Mouse (Mus musculus) heart, postnatal 4 days (tissue): ENCODE data around the gene Tgfa. TPM values are rescaled to one million over a fixed set of nuclear protein-coding genes. Genes with fewer than 3 reads are reported as not detected.

Experiments used
- DNase-seq: peaks from one replicate; pipeline ENCODE4 v3.0.0; 2021
- total RNA-seq, 2 experiments: library from RNA; stranded (reverse); gene quantifications; 2 replicates each; pipeline ENCODE4 v1.2.3; 2021

The Tgfa gene
- total RNA-seq: 1 to 10 TPM; 3.5 to 4.6 TPM

DNA sequence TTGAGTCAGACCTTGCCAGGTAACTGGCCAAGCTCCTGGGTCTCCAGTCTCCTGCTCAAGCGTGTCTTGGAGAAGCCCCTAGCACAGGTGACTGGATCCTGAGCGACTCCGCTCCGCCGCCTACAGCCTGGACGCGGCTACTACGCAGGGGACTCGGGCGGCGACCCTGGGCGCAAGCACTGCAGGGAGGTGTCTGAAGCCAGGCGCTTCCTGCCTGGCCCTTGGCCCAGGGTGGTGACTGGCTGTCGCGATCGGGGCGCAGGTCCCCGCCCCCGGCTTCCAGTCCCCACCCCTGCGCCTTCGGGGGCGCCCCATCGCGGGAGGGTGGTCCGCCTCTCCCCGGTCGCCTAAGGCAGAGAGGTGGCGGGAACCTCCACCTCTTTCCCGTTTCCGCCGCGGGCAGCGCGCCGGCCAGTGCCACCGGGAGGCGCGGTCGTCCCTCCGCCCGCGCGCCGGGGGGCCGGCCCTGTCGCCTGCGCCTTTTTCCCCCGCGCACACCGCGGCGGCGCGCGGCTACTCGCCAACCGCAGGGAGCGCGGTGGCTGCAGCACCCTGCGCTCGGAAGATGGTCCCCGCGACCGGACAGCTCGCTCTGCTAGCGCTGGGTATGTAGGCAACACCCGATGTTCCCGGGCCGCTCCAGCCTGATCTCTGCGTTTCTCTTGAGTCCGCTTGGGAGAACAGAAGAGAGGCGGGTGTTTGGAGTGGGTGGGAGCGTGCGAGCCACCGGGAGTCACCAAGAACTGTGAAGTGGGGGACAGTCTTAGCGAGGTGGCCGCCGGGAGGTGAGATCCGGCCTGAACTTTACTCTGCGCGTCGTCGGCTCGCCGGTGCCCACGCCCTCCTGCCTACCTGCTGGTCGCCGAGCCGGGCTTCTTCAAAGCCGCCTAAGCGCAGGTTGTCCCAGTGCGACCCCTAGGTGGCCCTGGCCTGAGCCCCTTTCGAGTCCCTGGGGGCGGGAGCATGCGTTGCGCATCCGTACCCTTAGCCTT lies at the start of gene Tgfa:
TSS of gene Tgfa (plus strand) at position 283 of the 992 bp plus-strand sequence.
- peak; percentile 71 for DNase-seq

DNA sequence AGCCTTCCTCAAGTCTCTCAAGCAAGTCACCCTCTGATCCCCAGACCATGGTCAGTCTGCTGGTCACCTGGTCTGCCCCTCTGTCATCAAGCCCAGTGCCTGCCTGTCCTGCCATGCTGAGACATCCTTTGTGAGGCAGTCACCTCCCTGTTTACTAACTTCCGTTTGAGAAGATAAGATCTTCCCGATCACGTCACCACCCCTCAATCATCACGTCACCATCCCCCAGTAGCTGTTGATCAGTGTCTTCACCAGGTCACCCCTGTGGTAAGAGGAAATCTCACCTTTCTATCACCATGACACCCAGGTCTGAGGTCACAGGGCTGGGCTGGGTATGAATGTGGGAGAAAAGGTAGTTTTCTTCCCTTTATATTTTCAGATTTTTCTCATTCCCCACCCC lies 46.5 kb upstream of the Tgfa start:
- DNase-seq: no peak

DNA sequence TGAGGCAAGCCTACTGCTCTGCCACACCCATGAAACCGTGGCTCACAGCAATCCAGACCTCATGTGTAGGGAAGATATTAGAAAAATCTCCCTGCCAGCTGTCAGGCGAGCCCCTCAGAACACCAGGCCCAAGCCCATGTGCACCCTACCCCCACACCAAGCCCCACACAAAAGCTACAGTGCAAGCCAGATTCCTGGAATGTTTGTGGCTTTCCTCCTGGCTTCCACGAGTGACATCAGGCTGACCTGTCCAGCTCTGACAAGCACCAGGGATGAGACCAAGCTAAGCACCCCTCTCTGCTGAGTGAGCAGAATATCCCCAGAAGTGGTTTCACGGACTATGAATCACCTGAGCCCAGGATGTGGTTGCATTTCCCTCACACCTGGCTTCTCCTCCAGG lies 46.0 kb upstream of the Tgfa start:
- DNase-seq: no peak

DNA sequence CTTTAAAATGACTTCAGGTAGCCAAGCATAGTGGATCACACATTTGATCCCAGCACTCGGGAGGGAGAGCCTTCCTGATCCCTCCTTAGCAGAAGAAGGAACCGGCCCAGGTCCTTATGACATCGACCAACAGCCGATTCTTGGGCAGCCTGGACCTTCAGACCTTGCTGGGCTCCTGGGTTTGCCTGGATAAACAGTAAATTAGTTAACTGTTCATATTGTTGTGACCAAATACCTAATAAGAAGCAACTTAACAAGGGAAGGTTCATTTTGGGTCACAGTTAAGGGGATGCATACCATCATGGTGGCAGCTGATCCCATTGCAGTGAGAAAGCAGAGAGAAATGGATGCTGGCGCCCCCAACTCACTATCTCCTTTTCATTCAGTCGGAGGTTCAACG lies 42.3 kb upstream of the Tgfa start:
- no peak for DNase-seq

DNA sequence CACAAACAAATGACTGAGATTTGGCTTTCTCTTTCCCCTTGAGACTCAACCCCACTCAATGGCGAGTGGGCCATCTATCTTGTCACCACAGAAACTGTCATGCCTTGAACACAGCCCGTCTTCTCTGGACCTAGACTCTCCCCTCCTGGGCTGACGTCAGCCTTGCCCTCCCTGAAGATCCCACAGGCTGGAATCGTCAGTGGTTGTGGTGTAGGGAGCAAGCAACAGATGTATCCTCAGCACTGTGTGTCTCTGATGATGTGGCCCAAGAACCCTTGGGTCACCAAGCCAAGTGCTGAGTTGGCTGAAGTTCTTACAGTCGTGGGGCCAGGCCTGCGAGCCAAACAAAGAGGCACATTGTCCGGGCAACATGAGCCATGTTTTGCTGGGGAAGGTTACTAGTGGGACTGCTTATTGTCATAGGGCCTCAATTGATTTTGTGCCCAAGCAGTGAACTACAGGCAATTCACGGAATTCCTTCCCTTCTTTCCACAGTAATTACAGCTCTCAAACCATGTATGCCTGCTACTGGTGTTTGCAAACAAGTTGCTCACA lies 41.5 kb upstream of the Tgfa start:
- peak; percentile 6 for DNase-seq

DNA sequence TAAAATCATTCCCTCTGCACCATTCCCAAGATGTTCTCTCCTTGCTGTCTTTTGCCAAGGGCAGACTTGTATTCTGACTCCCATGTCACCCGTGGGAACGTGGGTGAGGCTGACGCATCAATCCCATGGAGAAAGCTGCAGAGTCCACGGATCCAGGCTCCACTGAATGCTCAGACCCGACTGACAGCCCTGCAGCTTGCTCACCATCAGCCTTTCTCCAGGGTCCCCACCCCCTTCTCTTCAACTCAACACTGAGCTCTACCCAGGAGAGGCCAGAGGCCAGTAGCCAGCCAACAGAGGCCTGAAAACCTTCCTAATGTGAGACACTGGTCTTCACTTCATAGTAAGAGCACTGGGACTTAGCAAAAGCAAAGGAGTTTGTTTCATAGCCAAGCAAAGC lies 41.0 kb upstream of the Tgfa start:
- DNase-seq: no peak

DNA sequence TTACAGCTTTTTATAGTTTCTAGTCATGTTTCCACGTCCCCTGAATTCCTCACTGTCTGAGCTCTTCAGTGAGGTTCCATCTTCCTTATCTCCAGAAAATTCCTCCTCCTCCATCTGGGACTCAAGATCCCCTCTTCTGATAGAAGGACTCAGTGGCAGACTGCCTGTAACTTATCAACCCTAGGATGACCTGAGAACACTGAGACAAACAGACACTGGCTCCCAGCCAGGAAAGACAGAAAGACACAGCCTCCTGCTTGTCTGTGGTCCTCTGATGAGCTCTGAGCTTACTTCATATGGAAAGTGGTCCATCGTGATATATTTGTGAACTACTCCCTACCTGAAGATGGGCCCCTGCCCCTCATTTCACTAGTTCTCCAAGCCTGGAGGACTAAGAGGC lies 40.5 kb upstream of the Tgfa start:
- DNase-seq: no peak

DNA sequence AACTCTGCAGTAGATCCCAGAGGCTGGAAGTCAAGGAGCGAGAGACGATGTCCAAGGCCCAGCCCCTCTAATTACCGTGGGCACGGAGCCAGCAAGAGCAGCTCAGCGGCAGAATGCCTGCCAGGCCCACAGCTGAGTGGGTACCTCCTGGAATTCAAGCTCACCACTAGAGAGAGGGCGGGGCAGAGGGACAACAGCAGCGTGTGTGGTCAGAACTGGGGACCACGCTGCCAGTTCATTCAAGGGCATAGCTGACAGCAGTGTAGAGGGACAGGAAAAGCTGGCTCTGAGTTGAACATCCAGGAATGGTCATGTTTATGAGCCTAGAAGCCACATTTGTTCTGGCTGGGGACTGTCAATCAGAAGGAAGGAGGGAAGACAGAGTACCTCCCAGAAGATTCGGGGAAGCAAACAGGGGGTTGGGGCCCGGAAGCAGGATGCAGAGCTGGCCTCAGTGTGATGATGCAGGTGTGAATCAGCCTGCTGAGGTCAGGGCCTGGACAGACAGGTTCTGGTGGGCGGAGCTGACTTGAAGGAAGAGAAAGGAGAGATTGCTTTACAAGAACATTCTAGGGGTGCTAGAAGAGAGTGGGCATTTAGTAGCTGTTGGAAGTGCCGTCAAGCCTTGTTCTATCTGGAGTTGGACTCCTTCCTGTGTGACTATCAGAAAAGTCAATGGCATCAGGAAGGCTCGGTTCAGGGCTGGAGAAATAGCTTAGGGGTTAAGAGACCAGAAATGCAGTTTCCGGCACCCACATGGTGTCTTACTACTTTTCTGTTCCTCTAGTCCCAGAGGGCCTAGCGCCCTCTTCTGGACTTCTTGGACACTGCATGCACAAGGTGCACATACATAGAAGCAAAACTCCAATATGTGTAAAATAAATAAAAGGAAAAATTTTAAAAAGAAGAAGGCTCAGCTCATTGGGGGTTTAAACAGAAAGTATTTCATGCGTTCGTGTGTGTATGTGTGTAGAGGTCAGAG lies 37.5 kb upstream of the Tgfa start:
- DNase-seq: peak; percentile 65

DNA sequence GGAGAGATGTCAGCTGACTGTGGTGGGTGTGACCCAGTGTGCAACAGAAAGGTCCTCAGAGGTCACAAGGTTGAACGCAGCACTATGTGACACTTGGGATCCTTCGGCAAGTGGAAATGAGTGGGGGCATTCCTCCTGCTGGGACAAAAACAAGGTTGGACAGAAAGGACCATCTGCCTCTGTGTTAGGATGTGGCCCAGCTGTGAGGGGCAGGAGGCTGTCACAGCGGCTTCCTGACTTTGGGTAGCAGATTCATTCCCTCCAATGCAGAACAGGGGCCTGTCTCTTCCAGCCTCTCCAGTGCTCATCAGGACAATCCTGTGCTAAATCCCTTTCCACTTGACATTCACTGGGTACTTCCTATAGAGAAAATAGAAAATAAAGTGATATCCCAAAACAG lies 34.1 kb upstream of the Tgfa start:
- DNase-seq: no peak

DNA sequence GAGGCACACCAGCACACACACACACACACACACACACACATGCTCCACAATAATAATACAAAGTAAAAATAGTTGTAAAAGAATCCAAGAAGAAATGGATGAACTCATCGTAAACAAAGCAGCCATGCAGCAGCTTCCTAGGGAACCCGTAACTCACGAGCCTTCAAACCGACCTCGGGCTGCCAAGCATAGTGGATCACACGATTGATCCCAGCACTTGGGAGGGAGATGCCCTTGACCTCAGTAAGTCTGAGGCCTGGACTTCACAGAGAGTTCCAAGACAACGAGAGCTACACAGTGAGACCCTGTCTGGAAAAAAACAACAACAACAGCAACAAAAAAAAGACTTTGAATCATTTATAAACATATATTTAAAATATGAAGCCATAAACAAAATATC lies 33.4 kb upstream of the Tgfa start:
- no peak for DNase-seq

DNA sequence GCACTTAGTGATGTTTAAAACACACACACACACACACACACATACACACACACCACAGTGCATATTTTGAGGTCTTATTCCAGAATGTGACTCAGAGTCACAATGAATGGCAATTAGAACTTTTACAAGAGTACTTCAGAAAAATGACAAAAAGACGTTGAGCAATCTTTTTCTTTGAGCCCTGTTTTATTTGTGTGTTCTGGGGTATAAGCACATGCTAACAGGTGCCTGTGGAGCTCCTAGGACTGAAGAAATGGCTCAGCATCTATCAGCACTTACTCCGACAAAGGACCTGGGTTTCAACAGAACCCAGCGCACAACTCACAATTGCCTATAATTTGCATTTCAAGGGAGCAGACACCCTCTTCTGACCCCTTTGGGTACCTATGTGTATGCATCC lies 31.0 kb upstream of the Tgfa start:
- DNase-seq: no peak

DNA sequence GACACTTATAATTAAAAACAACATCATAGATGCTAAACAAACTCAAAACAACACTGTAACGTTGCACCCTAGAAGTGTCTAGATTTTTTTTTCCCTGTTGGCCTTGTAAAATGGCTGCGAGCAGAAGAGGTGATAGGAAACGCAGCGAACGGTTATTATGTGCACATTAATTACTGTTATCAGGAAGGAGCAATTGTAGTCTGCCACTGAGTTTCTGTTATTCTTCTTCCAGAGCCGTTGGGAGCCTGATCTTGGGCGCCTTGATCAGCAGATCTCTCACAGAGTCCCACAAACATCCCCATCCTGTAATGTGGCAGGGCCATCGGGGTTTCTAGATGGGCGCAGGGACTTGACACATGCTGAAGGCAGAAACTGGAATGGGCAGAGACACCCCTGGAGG lies 28.6 kb upstream of the Tgfa start:
- no peak for DNase-seq

DNA sequence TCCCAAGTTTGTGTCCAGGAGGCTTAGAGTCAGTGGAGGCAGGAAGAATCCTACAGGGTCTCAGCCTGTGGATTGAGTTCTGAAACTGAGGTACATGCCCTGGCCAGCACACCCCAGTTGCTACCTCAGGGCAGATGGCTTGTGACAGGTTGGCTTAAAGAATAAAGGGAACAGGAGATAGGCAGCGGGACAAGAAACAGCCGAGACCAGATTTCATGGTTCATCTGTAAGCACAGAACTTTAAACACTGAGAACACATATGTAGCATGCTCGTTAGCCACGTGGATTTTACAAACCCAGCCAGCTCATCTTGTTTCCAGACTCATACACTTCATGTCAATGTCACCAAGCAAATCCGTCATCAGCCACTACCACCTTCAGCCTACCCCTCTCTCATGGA lies 27.2 kb upstream of the Tgfa start:
- DNase-seq: no peak

DNA sequence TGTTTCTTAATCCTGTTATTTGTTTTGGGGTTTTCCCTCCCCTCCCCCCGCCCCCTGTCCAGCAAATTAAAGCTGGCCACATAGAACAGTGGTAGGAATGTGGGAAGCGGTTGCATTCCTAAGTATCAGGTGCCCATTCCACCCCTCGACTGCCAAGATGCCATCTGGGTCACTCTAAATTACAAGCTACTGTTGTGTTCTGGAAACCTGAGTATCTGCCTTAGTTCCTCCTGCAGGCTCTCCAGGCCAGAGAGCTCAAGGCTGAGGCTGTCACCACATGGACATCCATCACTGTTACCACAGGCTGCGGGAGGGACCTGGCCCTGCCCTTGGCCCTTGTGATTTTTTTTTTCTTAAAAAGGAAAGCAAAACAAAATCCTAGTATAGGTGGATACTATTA lies 25.9 kb upstream of the Tgfa start:
- DNase-seq: no peak

DNA sequence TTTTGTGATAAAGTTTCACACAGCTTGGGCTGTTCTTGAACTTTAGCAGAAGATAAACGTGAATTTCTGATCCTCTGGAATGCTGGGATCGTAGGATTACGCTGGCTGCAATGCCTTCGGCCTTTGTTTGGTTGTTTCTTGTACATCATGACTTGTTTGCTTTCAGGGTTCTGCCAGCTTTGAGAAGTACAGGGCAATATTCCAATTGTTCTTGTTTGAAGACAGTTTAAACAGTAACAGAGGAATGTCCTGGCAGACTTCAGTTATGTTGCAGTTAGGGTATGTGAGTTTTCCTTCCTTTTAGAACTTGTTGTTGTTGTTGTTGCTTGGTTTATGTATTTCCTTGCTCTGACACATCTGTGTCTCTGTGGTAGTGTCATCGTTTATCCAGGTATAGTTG lies 18.8 kb upstream of the Tgfa start:
- DNase-seq: no peak

DNA sequence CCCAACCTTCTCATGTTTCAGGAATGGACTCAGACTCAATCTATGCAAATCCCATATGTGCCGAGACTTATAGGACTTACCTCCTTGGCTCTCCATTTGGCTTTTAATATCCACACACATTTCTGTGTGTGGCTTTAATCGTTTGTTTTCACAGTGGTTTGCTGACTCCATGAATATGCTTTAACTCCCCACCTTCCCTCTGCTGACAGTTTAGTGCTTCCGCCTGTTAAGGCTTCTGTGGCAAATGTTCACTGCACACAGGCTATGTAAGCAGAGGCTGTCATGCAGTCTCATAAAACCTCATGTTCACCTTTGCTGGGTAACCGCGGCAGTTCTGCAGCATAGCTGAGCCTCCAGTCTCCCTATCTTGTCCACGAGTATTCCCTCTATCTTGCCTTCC lies 18.3 kb upstream of the Tgfa start:
- DNase-seq: no peak

DNA sequence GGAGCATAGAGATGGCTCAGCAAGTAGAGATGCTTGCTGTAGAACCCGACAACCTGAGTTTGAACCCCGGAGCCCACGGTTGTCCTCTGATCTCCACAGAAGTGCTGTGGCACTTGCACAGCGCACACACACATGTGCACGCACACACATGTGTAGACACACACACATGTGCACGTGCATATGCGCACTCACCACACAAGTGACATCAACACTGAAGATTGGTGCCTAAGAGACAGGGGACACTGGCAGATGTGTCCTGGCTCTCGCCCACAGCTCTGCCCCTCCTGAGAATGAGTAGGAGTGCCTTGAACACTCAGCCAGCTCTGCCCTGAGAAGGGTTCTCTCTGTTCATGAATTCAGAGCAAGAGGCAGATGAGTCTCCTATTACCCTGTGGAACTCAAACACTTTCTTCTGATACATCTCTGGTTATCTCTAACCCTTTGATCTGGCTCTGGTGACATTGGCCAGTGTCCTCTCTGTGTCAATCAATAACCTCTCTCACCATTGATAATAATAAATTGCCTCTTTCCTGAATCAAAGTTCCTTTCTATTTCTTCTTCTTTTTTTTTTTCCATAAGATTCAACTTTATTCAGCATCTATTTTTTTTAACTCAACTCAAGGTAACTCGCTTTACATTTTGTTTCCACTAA lies 17.6 kb upstream of the Tgfa start:
- no peak for DNase-seq

DNA sequence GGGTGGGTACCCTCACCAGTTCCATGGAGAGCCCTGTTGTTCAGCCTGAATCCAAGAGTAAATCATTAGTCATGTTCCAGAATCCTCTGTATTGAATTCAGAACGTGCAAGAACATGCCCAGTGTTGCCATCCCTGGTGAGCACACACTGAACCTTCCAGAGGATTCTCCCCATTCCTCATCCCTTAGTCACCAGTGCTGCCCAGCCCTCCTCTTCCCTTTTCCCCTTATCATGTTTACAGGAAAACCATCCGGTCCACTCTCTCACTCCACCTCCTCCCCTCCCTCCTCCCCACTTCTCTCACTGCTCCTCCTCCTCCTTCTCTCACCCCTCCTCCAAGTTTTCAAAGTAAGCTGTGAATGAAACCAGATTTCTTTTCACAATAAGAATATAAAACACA lies 14.4 kb upstream of the Tgfa start:
- no peak for DNase-seq

DNA sequence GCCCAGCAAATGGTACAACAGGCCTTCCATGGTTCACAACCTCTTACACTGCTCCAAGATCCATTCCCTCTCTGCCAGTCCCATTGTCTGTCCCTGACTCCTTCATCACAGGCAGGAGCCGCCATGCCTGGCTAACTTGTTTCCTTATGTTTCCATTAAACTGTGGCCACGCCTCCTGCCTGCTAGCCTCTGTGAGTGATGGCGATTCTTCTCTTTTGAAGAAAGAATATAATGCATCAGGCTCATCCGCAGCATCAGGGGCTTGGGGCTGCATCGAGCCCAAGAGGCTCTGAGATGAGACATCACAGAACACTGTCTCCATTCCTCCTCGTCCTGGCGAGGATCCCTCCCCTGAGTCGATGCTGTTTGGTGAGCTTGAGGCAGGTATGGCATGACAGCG lies 13.0 kb upstream of the Tgfa start:
- DNase-seq: no peak

DNA sequence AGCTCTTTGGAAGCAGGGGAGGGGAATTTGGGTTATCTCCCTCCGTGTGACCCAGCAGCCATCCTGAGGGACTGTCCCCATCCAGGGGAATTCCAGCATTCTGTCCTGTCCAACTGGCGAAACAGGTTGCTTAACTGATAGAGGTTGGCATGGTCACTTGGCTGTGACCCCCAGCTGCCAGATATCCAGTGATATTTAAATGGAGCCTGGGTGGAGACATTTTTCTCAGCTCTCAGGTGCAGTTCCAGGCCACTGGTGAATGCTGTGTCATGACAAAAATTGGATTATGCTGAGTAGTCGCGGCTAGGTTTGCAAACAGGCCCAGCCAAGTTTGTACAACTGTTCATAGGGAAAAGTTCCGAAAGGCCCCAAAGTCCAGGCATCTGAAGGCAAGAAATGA lies 12.4 kb upstream of the Tgfa start:
- no peak for DNase-seq

DNA sequence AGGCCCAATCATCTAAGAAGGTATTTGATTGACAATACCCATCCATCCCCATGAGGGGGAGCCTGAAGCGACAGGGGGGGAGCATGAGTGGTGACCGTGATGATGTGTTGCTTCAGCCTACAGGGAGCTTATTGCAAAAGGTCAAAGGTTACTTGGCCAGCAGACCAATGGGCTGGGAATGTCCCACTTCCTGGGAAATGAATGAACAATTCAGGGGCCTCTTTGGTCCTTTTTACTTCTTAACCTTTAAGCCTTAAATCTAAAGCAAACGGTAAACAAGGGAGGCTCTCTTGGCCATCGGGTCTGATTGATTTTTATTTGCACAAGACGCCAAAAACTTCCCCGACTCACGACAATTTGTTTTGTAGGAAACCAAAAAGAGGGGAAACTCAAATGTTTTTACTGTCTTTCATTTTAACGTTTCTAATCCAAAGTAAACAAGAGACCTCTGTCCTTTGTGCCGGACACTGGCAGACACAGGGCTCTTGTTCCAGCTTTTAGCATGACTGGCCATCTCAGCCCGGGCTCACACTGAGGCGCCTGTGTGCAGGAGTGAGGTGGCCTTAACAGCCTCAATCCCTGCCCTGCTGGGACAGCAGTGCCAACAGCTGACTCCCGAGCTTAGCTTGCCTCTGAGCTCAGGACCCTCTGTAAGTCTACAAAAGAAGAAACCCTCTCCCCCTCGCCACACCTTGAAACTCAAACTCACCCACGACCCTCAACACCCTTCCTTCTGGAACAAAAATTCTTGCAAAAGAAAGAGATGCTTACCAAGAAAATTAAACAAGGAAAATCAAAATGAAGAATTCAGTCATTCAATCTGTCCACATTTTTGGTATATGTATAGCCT lies 8.7 kb upstream of the Tgfa start:
- no peak for DNase-seq
